Mouse (Mus musculus): Measurements from ENCODE around the gene Pbld1.
A peak's percentile ranks its signal among the peaks of the same experiment; 100 is the strongest.

The Pbld1 gene

DNA sequence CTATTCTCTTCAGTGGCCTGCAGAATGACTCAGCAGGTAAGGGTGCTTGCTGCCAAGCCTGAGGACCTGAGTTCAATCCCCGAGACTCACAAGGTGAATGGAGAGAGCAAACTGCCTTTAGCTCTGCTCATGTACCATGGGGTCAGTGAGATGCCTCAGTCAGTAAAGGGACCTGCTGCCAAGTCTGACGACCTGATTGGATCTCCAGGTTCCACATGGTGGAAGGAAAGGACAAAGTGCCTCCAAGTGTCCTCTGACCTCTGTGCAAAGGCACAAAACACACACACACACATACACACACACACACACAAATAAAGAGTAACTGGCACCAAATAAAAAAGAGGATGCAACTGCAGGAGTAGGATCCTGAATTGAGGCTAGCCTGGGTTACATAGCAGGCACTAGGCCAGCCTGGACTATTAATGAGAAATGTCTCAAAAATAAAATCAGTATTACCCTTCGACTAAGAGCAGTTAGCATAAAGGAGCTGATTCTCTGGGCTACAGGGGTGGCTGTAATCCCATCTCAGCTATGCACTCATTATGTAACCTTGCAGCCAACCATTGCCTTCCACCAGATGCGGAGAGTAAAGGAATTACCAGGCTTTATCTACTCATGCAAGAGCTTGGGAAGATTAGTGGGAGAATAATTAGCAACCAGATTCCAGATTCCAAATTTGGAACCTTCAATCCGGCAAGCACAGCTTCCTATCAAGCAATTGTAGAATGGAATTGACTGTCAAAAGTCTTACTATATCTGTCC, 19.9 kb upstream of the Pbld1 start:
- DNase-seq (ENCODE audit: low read depth, low spot score): no peak

DNA sequence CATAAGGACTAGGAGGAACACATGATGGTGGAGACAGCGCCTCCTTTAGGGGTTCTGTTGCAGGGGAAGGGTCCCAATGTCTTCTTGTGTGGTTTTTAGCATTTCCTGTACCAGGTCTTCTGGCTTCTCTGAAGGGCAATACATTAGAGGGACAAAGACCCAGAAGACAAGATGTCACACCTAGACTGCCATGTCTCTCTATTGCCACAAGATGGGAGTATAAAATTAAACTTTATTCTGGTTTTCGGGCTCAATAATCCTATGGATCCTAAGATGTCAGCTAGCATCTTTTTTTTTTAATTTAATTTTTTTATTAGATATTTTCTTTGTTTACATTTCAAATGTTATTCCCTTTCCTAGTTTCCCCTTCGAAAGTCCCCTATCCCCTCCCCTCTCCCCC, 16.8 kb upstream of the Pbld1 start:
- no peak for DNase-seq (ENCODE audit: low read depth, low spot score)

GRCm38 (mm10) chr10:63047751-63048150, 12.2 kb upstream of the Pbld1 start:
- DNase-seq (ENCODE audit: low read depth, low spot score): no peak

- DNase-seq (ENCODE audit: low read depth, low spot score): peak; percentile 68
These were observed 10.9 kb upstream of the Pbld1 start for GRCm38 (mm10) chr10:63049106-63049505.

DNA sequence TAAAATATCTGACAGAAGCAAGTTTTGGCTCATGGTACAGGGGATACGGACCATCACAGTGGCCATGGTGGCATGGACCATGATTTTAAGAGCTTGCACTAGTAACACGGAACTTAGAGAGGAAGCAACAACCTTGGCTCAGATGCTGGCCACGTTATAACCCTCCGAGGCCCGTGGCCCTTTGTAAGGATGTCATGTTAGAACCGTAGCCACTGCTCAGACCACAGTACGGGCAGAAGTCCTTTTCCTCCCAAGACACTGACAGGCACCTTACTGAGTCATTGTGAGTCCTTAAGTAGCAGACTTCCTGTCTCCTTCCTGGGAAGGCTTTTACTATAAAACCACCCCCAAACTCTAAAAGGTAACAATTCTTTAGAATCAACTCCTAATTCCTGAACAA, 8.7 kb upstream of the Pbld1 start:
- no peak for DNase-seq (ENCODE audit: low read depth, low spot score)

- DNase-seq (ENCODE audit: low read depth, low spot score): no peak
These were observed 8.0 kb upstream of the Pbld1 start for GRCm38 (mm10) chr10:63052011-63052410.

DNA sequence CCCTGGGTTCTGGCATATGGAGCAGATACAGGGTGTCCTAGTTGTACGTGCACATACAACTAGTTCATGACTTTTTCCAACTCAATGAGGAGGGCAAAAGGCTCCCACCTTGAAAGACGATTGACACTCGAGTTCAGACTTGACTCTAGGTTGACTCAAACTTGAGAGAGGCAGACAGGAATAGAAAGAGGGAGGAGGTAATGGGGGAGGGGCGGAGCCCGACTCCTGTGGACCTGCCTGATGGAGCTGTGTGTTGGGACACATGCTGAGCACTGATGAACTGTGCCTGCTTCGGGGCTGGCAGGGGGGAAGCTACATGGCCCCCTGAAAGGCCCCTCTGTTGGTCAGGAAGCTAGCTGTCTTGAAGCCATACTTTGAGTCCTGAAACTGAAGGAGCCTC, 7.0 kb upstream of the Pbld1 start:
- DNase-seq (ENCODE audit: low read depth, low spot score): peak; percentile 50

DNA sequence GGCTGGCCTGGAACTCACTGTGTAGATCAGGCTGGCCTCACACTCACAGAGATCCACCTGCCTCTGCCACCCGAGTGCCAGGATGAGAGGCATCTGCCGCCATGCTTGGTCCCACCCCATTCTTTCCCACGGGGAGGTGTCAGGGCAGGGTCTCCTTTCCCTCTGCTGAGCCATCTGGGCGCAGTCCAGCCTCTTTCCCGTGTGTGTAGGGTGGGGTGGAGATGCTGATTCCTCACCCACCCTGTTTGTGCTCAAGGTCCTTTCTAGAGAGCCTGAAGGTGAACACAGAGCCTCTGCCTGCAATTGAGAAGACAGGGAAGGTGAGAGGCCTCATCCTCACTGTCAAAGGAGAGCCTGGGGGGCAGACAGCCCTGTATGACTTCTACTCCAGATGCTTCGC, 5.9 kb upstream of the Pbld1 start:
- peak; percentile 75 for DNase-seq (ENCODE audit: low read depth, low spot score)

- peak; percentile 68 for DNase-seq (ENCODE audit: low read depth, low spot score)
These were observed 5.4 kb upstream of the Pbld1 start for GRCm38 (mm10) chr10:63054586-63054985.

GRCm38 (mm10) chr10:63056966-63057750, 2.8 kb upstream of the Pbld1 start:
- peak; percentile 92 for DNase-seq (ENCODE audit: low read depth, low spot score)

GRCm38 (mm10) chr10:63060406-63060805, 444 bp downstream of the Pbld1 start:
- DNase-seq (ENCODE audit: low read depth, low spot score): no peak

GRCm38 (mm10) chr10:63061266-63061665, 1.3 kb downstream of the Pbld1 start:
- DNase-seq (ENCODE audit: low read depth, low spot score): no peak

- DNase-seq (ENCODE audit: low read depth, low spot score): no peak
These were observed 2.7 kb downstream of the Pbld1 start for GRCm38 (mm10) chr10:63062696-63063095.

GRCm38 (mm10) chr10:63063365-63063764, 3.4 kb downstream of the Pbld1 start:
- DNase-seq (ENCODE audit: low read depth, low spot score): no peak

DNA sequence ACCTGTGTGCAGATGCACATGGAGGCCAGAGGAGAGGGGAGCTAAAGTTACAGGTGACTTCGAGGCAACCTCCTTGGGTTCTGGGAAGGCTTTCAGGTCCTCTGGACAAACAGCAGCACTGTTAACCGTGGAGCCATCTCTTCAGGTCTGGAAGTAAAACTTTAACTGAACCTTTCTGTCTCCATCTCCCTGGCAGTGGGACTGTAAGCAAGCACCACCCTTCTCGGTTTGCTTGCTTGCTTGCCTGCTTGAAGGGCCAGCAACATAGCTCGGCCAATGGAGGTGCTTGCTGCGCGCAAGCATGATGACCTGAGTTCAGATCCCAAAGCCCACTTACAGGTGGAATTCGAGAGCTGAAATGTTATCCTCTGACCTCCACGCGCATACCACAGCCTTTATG, 4.6 kb downstream of the Pbld1 start:
- no peak for DNase-seq (ENCODE audit: low read depth, low spot score)

DNA sequence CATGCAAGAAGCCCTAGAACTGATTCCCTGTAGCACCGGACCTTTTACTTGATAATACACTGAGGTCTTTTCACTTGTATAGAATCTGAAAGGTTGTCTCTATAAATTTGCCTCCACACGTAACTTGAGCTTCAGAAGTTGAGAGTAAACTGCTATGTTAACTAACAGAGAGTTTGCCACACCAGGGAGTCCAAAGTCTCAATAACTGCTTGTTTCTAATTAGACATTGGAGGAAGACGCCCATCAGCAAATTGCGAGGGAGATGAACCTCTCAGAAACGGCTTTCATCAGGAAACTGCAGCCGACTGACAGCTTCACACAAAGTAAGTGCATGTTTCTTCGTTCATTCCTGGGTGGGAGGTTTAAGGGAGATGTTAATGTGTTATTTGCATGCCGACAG, 5.6 kb downstream of the Pbld1 start:
- DNase-seq (ENCODE audit: low read depth, low spot score): no peak

GRCm38 (mm10) chr10:63065988-63066387, 6.0 kb downstream of the Pbld1 start:
- peak; percentile 84 for DNase-seq (ENCODE audit: low read depth, low spot score)

DNA sequence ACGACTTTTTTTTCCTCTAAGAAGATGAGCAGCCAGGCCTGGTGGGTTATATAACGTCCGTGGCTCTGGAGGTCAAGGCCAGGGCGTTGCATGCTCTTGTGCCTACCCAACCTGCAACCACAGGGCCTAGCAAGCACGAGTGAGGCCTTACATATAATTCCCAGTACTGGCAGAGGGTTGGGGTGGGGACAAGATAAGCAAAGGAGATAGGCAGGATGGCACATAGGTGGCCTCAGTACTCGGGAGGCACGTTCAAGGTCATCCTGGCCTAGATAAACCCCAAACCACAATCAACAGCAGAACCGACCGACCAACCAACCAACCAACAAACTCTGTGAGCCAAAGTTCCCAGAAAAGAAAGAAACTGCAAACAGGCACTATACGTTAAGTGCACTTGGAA, 26.3 kb downstream of the Pbld1 start:
- DNase-seq (ENCODE audit: low read depth, low spot score): no peak

GRCm38 (mm10) chr10:63089103-63089757, 29.3 kb downstream of the Pbld1 start:
- peak; percentile 78 for DNase-seq (ENCODE audit: low read depth, low spot score)

GRCm38 (mm10) chr10:63089758-63090571, 30.0 kb downstream of the Pbld1 start:
- no peak for DNase-seq (ENCODE audit: low read depth, low spot score)

- DNase-seq (ENCODE audit: low read depth, low spot score): no peak
These were observed 32.0 kb downstream of the Pbld1 start for GRCm38 (mm10) chr10:63091915-63092314.
